Mouse (Mus musculus) olfactory bulb, adult 2 months (tissue): ENCODE results near the gene Frs3.

Source experiments
- CTCF ChIP-seq: fragments of 200-500 bp; IDR thresholded peaks from 2 replicates; pipeline ENCODE4 v1.5.1; 2012; ENCODE audit warnings: low read depth, mild to moderate bottlenecking, low read length, moderate library complexity; ENCODE audit not compliant: insufficient read depth
- POLR2A ChIP-seq: fragments of 200-500 bp; IDR thresholded peaks from 2 replicates; pipeline ENCODE4 v1.6.1; 2012; ENCODE audit warnings: mild to moderate bottlenecking, low read depth, low read length, moderate library complexity; ENCODE audit not compliant: insufficient read depth

DNA sequence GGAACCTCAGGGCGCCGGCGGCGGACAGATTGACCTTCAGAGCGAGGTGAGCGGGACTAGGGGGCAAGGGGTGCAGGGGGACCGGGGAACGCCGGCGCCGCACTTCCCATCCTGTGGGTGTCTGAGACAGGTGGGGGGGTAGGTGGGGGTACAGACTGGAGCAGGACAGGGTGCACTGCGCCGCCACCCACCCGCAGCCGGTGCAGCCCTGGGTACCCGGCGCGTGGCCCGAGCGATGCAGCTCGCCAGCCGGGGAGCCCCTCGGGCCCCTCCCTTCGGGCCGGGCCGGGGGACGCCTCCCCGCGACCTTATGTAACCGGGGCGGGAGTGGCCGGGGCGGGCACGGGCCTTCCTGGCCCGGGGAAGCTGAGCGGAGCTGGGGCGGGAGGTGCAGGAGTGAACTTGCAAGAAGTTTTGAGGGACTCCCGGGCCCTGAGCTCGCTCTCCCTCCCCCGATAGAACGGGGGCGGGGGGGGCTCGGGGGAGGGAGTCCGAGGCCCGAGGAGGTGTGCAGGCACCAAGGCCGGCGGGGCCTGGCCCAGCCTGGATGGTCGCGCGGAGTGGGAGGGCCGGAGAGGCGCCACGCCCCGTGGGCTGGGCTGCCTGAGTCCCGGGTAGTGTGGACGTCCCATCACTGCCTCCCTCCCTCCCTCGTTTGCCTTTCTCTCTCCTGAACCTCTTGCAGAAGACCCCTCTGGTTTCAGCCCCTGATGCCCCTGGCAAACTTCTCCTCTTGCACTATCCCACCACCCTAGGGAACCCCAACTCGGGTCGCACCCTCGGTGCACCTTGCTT lies 48.6 kb downstream of the Frs3 start:
- TF ChIP-seq CTCF = no peak
- TF ChIP-seq POLR2A = no peak
